Mouse (Mus musculus): ENCODE data around the gene Paxx.

- no peak for TF ChIP-seq CTCF (IDR thresholded peaks at IDR 0.05; ENCODE audit: borderline replicate concordance, insufficient read depth, low read depth, low read length)
- TF ChIP-seq POLR2A (IDR thresholded peaks at IDR 0.05; ENCODE audit: borderline replicate concordance, insufficient read depth, low read length): no peak
These were observed 37.1 kb upstream of the Paxx start for GRCm38 (mm10) chr2:25497846-25498575.

Measured in cerebellum, adult 2 months (tissue).